Mouse (Mus musculus): Measurements from ENCODE around the gene Fasl.

Gene Fasl

GRCm38 (mm10) chr1:161761556-161761955, 26.7 kb downstream of the Fasl start:
- no peak for DNase-seq (ENCODE audit: extremely low read depth, low read depth, low spot score)

GRCm38 (mm10) chr1:161756547-161756946, 31.7 kb downstream of the Fasl start:
- DNase-seq (ENCODE audit: extremely low read depth, low read depth, low spot score), result no peak

GRCm38 (mm10) chr1:161751311-161751710, 37.0 kb downstream of the Fasl start:
- no peak for DNase-seq (ENCODE audit: extremely low read depth, low read depth, low spot score)

GRCm38 (mm10) chr1:161750471-161751041, 37.7 kb downstream of the Fasl start:
- DNase-seq (ENCODE audit: extremely low read depth, low read depth, low spot score), result no peak

GRCm38 (mm10) chr1:161748685-161749084, 39.6 kb downstream of the Fasl start:
- no peak for DNase-seq (ENCODE audit: extremely low read depth, low read depth, low spot score)

GRCm38 (mm10) chr1:161748138-161748537, 40.2 kb downstream of the Fasl start:
- DNase-seq (ENCODE audit: extremely low read depth, low read depth, low spot score), result no peak

GRCm38 (mm10) chr1:161746542-161747302, 41.6 kb downstream of the Fasl start:
- no peak for DNase-seq (ENCODE audit: extremely low read depth, low read depth, low spot score)

GRCm38 (mm10) chr1:161744855-161745254, 43.4 kb downstream of the Fasl start:
- no peak for DNase-seq (ENCODE audit: extremely low read depth, low read depth, low spot score)

GRCm38 (mm10) chr1:161744209-161744608, 44.1 kb downstream of the Fasl start:
- DNase-seq (ENCODE audit: extremely low read depth, low read depth, low spot score), result no peak

GRCm38 (mm10) chr1:161742481-161743267, 45.6 kb downstream of the Fasl start:
- DNase-seq (ENCODE audit: extremely low read depth, low read depth, low spot score), result peak; percentile 10

- DNase-seq (ENCODE audit: extremely low read depth, low read depth, low spot score), result no peak
Observed at GRCm38 (mm10) chr1:161736848-161737247, 51.4 kb downstream of the Fasl start.

GRCm38 (mm10) chr1:161736255-161736654, 52.0 kb downstream of the Fasl start:
- DNase-seq (ENCODE audit: extremely low read depth, low read depth, low spot score), result no peak

- DNase-seq (ENCODE audit: extremely low read depth, low read depth, low spot score), result no peak
Observed at GRCm38 (mm10) chr1:161735465-161736046, 52.7 kb downstream of the Fasl start.

GRCm38 (mm10) chr1:161734741-161735211, 53.5 kb downstream of the Fasl start:
- DNase-seq (ENCODE audit: extremely low read depth, low read depth, low spot score), result no peak

- DNase-seq (ENCODE audit: extremely low read depth, low read depth, low spot score), result no peak
Observed at GRCm38 (mm10) chr1:161734314-161734713, 54.0 kb downstream of the Fasl start.

Measured in fat pad, adult 2 months (tissue).